Mouse (Mus musculus): ENCODE results near the gene Mreg.

Gene Mreg

DNA sequence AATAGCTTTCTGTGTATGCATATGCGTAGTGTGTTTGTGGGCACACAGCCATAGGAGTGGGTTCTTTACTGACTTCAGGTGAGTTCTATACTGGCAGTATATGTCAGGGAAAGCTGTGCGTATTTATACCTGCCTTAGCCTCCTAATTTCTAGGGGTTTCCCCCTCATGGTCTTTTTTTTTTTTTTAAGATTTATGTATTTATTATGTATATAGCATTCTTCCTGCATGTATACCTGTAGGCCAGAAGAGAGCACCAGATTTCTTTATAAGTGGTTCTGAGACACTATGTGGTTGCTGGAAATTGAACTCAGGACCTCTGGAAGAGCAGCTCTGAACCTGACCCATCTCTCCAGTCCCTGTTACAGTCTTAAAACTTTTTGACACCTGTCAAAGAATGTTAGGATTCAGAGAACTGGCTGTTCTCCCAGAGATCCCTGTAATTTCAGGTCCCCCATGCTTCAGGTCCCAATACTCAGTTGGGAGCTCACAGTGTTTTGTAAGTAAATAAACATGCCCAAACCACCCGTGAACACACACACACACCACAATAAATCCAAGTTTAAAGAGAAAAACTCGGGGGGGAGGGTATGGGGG lies 14.9 kb upstream of the Mreg start:
- no peak for DNase-seq

DNA sequence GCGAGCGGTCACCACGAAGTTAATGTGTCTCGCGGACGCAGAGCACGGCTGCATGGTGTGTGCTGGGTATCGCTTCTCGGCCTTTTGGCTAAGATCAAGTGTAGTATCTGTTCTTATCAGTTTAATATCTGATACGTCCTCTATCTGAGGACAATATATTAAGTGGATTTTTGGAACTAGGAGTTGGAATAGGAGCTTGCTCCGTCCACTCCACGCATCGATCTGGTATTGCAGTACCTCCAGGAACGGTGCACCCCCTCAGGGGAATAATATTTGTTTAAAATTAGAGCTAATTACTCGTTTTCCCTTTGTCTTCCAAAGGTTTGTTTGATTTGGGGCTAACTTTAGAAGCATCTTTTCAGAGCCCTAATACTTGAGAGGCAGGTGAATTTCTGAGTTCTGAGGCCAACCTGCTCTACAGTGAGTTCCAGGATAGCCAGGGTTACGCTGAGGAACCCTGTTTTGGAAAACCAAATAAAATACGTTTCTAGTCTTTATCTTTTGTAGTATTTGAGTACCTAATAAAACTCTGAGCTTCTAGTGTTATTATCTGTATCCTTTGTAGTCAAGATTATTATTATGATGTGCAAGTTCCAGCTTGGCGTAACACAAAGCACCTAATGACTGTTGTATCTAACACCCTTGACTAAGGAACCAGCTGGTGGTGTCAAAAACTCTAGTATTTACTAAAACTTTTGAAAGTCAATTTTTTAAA lies 14.2 kb upstream of the Mreg start:
- DNase-seq, result no peak

DNA sequence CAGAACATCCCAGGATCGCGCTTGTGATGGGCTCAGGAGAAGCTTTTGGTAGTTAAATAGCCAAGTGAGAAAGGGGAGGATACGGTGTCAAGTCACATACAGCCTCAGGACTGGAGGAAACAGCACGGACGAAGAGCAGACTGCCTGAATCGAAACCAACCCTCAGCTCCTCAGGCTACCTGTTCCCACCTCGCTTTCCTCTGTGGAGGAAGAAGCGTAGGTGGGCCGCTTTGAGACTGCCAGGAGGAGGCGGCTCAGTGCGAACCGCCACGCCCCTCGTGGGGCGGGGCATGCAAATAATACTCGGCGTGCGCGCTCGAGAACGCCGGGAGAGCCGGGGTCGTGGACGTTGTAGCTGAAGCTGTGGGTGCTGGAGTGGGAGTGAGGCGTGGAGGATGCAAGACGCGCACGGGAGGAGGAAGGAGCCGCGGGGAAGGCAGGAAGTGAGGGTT lies 13.6 kb upstream of the Mreg start:
- peak; percentile 89 for DNase-seq

DNA sequence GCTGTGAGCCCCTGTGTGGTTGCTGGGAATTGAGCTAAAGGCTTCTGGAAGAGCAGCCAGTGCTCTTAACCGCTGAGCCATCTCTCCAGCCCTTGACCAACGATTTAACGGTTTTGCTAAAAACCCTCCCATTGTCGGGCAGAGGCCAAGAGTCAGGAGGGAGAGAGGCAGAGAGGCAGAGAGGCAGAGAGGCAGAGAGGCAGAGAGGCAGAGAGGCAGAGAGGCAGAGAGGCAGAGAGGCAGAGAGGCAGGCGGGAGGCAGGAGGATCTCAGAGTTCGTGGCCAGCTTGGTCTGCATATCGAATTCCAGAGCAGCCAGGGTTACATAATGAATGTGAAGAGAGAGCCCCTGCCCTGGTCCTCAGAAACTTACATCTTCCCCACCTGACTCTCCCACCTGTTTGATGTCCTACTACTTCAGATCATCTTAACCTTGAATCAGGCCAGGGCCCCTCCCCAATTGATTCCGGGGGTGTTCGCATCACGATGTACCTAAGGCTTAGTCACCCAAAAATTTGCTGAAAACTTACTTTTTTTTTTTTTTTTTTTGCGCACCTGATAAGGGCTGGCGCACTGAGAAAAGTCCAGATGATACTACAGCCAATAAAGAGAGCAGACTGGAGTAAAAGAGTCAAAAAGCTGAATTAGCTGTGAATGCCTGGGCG lies 13.1 kb upstream of the Mreg start:
- DNase-seq, result no peak

DNA sequence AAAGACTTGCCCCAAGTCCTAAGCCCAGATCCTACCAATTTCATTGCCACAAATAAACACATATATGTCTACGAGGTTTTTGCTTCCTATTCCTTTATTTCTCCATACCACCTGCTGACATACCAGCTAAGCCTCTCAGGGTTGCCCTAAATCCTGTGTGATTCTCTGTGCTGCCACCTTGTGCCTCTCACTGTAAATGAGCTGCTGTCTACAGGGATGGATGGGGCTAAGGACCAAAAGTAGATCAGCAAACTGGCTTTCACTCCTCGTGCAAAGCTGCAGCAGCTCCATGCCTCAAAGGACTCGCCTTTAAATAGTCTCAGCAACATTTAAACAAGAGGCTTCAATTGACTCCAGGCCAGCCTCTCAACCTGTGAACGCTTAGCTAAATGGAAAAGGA lies 7.9 kb upstream of the Mreg start:
- no peak for DNase-seq

DNA sequence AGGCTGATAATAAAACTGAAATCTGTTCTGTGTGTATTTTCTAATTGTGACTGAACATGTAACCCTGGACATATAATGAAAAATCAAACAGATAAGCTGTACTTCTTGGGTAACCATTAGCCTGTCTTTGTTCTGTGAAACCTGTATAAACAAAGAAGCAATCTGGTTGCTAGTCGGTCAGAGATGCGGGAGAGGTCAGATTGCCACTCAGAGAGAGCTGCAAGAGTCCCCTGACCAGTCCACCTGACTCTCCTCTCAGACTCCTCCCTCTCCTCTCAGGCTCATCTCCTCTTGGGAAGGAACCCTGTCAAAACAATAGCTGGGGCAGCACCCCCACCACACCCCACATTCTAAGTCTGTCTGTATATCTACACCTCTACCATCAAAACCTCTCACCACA lies 7.0 kb upstream of the Mreg start:
- no peak for DNase-seq

GRCm38 (mm10) chr1:72218626-72219025 lies 6.5 kb upstream of the Mreg start:
- no peak for DNase-seq

DNA sequence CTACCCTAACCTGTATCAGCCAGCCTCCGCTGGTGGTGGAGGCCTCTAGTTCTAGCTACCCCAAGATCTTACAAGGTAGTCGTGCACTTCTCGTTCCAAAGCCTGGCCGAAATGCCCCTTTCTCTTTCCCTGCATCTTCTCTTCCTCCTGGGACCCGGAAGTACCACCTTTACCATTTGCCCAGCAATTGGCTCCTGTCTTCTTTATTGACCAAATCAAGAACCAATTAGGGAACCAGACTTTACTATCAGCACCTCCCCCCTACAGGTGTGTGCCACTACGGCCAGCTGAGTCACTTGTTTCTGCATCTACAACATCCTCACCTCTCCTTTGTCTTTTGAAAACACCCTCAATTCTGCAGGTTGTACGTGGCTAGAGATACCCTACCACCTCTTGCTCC lies 4.7 kb upstream of the Mreg start:
- no peak for DNase-seq

DNA sequence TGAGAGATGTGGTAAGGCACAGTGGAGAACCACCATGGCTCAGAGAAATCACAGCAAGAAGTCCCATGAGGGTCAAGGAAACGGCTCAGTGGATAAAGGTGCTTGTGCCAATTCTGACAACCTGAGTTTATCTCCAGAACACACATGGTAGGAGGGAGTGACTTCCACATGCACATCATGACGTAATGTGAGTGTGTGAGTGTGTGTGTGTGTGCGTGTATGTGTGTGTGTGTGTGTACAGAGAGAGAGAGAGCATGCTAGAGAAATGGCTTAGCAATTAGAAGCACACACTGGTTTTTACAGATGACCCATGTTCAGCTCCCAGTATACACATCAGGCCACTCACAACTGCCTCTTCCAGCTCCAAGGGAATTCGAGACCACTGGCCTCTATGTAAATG lies 3.1 kb upstream of the Mreg start:
- no peak for DNase-seq

- DNase-seq, result no peak
Observed at GRCm38 (mm10) chr1:72214470-72214961, 2.4 kb upstream of the Mreg start.

GRCm38 (mm10) chr1:72213954-72214353 lies 1.8 kb upstream of the Mreg start:
- DNase-seq, result no peak

DNA sequence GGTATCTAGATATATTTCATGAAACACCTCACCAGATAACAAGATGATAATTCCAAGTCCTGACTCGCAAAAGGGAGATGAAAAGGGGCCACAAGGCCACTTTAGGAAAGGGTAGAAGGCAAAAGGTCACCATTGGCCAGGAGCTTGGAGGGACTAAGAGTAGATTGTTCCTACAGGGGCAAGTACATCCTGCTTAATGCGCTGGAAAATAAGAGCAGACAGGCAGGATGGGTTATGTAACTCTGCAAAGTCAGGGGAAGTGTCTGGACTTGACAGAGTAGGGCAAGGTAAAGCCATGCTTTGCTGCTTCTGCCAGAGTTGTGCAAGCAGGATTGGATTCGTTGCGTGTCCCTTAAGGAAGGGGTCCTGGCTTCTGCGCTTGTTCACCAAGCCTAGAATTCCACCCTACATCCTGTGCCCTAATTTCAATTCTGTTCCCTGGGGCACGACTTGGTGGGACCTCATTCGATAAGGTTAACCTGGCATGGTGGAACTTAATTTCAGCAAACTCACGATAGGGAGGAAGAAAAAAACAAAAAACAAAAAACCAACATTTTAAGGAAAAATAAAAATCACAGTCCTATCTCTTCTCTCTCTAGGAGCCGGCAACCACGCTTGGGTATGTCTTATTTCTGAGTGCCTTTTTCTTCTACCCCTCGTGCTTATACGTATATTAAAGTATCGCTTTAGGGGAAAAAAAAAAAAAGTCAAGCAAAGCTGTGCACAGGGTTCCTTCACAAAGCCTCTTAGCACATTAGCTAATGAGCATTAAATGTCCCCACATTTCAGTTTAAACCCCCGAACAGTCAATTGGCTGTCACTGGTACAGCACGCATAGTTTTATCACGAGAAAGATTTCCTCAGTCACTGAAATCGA lies 1.1 kb downstream of the Mreg start:
- no peak for DNase-seq

DNA sequence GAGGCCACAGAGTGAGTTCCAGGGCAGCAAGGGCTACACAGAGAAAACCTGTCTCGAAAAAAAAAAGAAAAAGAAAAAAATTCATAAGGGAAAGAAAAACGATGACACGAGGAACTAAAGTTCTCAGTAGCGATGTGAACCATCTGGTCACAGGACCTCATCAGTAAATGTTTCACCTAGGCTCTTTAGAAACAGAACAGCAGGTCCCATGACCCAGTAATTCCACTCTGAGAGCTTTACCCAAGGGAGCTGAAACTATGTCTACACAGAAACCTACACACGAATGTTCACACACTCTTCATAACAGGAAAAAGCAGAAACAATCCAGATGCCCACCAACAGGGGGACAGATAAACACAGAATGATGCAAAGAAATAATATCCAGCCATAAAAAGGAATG lies 4.0 kb downstream of the Mreg start:
- DNase-seq, result no peak

DNA sequence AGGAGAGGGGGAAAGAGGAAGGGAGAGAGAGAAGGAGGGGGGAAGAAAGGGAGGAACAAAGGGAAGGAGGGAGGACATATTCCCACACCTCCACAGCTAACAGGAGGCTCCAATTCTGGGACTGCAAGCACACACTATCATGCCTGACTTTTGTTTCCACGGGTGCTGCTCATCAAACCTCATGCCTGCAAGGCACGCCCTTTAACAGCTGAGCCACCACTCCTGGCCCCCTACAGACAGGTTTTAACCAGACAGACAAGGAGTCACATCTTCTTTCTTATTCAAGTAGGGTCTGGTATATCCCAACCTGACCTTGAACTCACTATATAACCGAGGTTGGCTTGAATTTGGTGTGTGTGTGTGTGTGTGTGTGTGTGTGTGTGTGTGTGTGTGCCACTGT lies 7.0 kb downstream of the Mreg start:
- no peak for DNase-seq

GRCm38 (mm10) chr1:72203204-72203603 lies 8.9 kb downstream of the Mreg start:
- no peak for DNase-seq

DNA sequence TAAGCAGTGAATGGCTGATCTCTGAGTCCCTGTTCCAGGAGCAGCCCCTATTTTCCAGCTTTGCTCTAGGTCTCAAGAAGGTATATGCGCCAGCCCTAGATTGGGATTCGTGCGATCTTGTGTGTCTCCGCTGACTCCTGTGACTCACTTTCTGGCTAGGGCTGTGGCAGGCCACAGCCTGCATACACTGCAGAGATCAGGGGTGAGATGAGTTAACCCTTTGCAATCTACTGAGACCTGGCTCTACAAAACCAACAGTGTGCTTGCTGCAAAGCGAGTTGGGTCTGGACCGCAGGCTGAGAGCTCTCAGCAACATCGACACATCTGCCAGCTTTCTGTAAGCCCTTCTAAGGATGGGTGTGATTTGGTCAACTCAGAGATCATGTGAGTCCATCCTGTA lies 9.4 kb downstream of the Mreg start:
- DNase-seq, result no peak

DNA sequence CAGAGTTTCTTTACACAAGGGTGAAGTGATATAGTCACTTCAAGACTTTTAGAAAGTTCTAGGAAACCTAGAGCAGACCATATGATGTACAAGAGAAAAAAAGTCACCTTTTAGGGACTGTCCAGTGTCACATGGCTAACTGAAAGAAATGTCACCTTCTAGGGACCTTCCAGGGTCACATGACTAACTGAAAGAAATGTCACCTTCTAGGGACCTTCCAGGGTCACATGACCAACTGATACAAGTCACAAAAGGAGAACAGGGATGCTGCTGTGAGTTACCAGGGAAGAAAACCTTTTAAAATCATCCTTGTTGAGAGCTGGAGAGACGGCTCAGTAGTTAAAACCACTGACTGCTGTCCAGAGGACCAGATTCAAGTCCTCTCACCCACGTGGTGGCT lies 10.0 kb downstream of the Mreg start:
- no peak for DNase-seq

DNA sequence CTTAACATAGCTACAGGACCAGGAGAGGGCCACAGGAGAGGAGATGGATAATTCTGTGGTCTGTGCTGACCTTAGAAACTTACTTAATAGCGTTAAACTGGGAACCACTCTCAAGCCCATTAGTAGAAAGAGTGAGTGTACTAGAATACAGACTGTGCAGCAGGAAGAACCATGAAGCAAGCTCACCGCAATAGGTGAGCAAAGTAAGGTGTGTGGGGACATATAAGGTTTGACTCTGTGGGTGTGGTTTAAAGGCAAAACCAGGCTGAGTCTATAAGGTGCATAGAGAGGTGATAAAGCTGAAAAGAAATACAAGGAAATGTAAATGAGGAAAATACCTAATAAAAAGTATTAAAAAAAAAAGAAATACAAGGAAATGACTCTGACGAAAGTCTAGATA lies 11.0 kb downstream of the Mreg start:
- no peak for DNase-seq

DNA sequence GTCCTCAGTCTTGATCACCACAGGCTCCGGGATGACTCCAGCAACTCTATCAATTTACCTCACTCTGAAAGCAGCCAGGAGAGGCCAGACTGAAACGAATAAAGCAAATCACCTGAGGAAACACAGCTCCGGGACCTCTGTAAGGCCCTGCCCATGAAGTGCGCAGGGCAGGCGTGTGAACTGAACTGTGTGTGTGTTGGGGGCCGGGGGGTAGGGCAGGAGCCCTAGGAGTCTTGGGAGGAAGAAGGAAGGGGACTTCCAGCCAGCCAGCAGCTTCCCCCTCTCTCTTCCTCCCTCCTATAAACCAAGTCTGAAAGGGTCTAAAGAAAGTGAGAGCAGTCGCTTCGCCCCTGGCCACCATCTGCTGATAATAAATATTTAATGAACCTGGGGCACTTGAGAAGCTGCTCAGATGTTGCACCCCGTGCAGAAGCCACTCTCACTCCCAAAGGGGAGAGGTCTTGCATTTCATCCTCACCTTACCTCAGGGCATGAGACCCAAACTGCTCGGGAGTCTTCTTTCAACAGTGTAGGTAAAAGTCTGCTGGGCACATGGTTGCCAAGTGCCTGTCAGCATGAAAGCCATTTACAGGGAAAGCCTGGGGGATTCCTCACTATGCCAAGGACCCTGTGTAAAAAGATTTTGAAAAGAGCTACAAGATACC lies 13.8 kb downstream of the Mreg start:
- no peak for DNase-seq

DNA sequence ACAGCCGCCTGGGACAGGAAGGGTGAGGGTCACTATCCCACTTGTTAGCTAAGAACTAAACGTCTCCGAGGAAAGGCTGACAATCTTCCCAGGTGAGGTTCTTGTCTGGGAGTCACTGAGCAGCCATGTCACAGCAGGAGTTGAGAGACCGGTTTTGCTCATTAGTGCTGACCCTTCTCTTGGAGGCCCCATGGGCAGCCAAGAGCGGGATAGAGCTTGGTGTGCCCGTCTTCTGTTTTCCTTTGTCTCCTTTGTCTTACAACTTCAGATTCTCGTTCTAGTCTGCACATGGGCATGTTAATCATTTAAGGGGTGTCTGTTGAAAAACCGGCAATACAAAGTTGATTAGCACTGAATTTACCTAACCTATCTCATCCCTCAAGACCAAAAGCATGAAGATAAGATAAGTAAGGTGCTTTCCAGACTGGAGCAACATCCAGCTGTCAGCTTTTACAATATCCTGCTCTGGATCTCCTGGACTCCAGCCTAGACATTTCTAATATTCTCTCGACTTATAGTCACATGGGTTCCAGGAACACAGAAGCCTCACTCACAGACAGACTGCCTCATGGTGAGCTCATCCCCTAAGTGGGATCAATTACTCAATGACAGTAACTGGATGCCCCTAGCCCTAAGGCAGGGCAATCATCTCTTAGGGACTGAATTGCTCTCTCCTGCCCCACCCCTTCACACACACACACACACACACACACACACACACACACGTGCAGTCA lies 15.3 kb downstream of the Mreg start:
- DNase-seq, result no peak

DNA sequence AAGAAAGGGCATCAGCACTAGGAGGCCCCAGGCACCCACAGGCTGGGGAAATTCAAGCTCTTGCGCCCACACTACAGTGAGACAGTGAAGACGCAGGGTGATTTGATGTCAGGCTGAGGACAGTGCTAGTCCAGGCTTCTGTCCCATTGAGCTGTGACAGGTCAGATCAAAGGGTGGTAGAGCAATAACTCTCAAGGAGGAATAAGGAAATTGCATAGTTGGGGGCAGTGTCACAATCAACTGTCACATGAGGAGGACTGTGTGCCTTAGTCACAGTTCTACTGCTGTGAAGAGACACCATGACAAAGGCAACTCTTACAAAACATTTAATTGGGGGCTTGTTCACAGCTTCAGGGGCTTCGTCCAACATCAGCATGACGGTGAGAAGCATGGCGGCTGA lies 16.0 kb downstream of the Mreg start:
- no peak for DNase-seq

DNA sequence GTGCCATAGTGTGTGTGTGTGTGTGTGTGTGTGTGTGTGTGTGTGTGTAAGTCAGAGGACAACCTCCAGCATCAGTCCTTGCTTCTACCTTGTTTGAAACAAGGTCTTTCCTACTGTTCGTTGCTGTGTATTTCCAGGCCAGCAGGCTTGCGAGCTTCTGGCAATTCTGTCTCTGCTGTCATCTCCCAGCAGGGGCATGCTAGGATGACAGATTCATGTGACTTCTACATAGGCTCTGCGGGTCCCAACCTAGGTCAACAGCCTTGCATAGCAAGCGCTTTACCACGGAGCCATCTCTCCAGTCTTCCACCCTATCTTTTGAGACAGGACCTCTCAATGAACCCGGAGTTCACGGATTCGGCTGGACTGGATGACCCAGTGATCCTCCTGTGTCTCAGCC lies 20.7 kb downstream of the Mreg start:
- no peak for DNase-seq

Data from kidney, postnatal 14 days (tissue).